In the genomic region with DNA sequence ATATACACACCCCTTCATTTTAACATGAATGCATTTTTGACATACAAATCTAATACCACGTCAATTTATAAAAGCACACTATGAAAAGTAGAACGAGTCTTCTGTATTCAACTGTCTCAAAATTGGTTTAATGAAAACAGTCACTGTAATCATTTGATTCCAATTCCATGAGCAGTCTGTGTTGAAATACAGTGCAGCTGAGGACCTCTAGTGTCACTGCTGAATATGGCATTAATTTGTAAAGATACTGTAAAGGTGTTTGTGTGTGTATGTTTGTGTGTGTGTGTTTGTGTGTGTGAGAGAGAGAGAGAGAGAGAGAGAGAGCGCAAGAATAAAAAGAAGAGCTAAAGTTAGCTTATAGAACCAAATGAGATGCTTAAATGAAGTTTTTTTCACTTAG, we compare ENCODE assay signal across 8 mouse cellular contexts. TPM values are rescaled to one million over a fixed set of nuclear protein-coding genes. Genes with fewer than 3 reads are reported as not detected.
DNase-seq lines count a peak whose midpoint lies in the region; ATAC-seq lines count a peak whose summit lies in the region.

No protein-coding gene starts in this region.

- peak; percentile 45; the same call in 1 of the 2 replicates for ATAC-seq in megakaryocyte, adult 5-6 weeks (ENCODE audit: poor library complexity, severe bottlenecking)

- peak; percentile 23 to 33 for DNase-seq in cerebellum, postnatal 10 days
- DNase-seq in cerebellum, adult 9-10 months = no peak
- DNase-seq in layer of hippocampus, adult 9-10 months (ENCODE audit: low spot score) = peak; percentile 9
- no peak for DNase-seq in layer of hippocampus, adult 11-12 months (ENCODE audit: low spot score)
- peak; percentile 76 for DNase-seq in NIH3T3 (ENCODE audit: low read depth)
- no peak for DNase-seq in urinary bladder, postnatal 14 days (ENCODE audit: low spot score)
- no peak for DNase-seq in neural tube, embryonic 10.5 days (ENCODE audit: extremely low spot score, low spot score)

RNA-seq across cellular contexts. Expression of gene Aimp1, which starts 17.2 kb away (rescaled TPM):
- 64.2 and 69.9 TPM in 2 replicates for total RNA-seq in megakaryocyte, adult 5-6 weeks (2015)
- total RNA-seq in megakaryocyte, adult 5-6 weeks (2017) = 74.0 and 81.0 TPM in 2 replicates

RNA-seq across cellular contexts. Expression of gene Tbck, which starts 17.4 kb away (rescaled TPM):
- total RNA-seq in megakaryocyte, adult 5-6 weeks (2015) = 15.3 and 18.6 TPM in 2 replicates
- 17.8 and 18.6 TPM in 2 replicates for total RNA-seq in megakaryocyte, adult 5-6 weeks (2017)

Comparison
In these comparisons a context has a peak if more than half of its experiments do, and no peak if none do; other contexts are left out.
1. DNase-seq: peak in cerebellum, postnatal 10 days (2 of 2), layer of hippocampus, adult 9-10 months (single experiment) and NIH3T3 (single experiment); none in cerebellum, adult 9-10 months (single experiment), layer of hippocampus, adult 11-12 months (single experiment), urinary bladder, postnatal 14 days (single experiment) and neural tube, embryonic 10.5 days (single experiment).